Mouse (Mus musculus): ENCODE measurements around the gene Abhd4.

GRCm38 (mm10) chr14:54211199-54211598 lies 42.8 kb upstream of the Abhd4 start:
- TF ChIP-seq CTCF (IDR thresholded peaks at IDR 0.05; ENCODE audit: control insufficient read depth, insufficient read depth, insufficient read length) (no peak), MYOD1 (IDR thresholded peaks at IDR 0.05; ENCODE audit: control insufficient read depth, insufficient read length, low read depth) (no peak), MAX (IDR thresholded peaks at IDR 0.05) (no peak), USF1 (IDR thresholded peaks at IDR 0.05; ENCODE audit: low read depth) (no peak), CEBPB (IDR thresholded peaks at IDR 0.05; ENCODE audit: low read depth) (no peak), MYOG (IDR thresholded peaks at IDR 0.05; ENCODE audit: control insufficient read depth, extremely low read depth, insufficient read length) (no peak)

All from C2C12 (cell line).